Mouse (Mus musculus) testis, adult 2 months (tissue): ENCODE measurements around the gene Thrap3. TPM values are rescaled to one million over a fixed set of nuclear protein-coding genes. Genes with fewer than 3 reads are reported as not detected.

ENCODE experiments used
- H3K27ac ChIP-seq: fragments of 200-500 bp; 2 replicates; pipeline ENCODE4 v1.5.1; 2012; ENCODE audit warnings: low read depth, low read length; ENCODE audit not compliant: control insufficient read depth, insufficient read depth
- H3K27me3 ChIP-seq: fragments of 200-500 bp; 2 replicates; pipeline ENCODE4 v1.6.1; 2012; ENCODE audit warnings: mild to moderate bottlenecking, low read length, moderate library complexity; ENCODE audit not compliant: control insufficient read depth, insufficient read depth
- H3K36me3 ChIP-seq: fragments of 200-500 bp; 2 replicates; pipeline ENCODE4 v1.6.1; 2012; ENCODE audit warnings: mild to moderate bottlenecking, low read length; ENCODE audit not compliant: control insufficient read depth, insufficient read depth
- H3K4me1 ChIP-seq: fragments of 200-500 bp; 2 replicates; pipeline ENCODE4 v1.6.1; 2012; ENCODE audit warnings: low read length; ENCODE audit not compliant: control insufficient read depth, insufficient read depth
- H3K4me3 ChIP-seq: fragments of 200-500 bp; 2 replicates; pipeline ENCODE4 v1.5.1; 2012; ENCODE audit warnings: low read depth, mild to moderate bottlenecking, low read length, moderate library complexity, mixed read lengths; ENCODE audit not compliant: control insufficient read depth
- CTCF ChIP-seq: fragments of 200-500 bp; IDR thresholded peaks from 2 replicates; pipeline ENCODE4 v1.5.1; 2012; ENCODE audit warnings: low read depth, mild to moderate bottlenecking, inconsistent platforms, low read length, moderate library complexity; ENCODE audit not compliant: control insufficient read depth, insufficient read depth, insufficient replicate concordance
- POLR2A ChIP-seq: fragments of 200-500 bp; IDR thresholded peaks from 2 replicates; pipeline ENCODE4 v1.6.1; 2012; ENCODE audit warnings: low read depth, mild to moderate bottlenecking, inconsistent platforms, low read length, moderate library complexity; ENCODE audit not compliant: control insufficient read depth
- polyA plus RNA-seq: library from polyadenylated mRNA; depleted of rRNA; stranded (reverse); fragments of >200 nt; gene quantifications from 2 replicates; pipeline ENCODE4 v1.2.3, GENCODE M21; 2012

The Thrap3 gene
- polyA plus RNA-seq, 1 experiment, result 56.8 TPM

DNA sequence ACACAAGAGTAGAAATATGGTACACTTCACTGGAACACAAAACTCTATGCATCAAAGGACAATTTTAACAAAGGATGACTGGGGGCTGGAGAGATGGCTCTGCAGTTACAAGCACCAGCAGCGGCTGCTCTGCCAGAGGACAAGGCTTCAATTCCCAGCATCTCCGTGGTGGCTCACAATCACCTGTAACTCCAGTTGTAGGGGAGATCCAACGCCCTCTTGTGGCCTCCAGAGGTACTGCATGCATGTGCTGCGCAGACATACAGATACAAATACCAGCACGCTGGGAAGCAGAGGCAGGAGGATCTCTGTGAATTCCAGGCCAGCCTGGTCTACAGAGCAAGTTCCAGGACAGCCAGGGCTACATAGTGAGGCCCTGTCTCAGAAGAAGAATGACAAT lies 45.9 kb downstream of the Thrap3 start:
- Histone ChIP-seq H3K27me3 (no peaks in the 10 kb centered on the region), H3K36me3 (no peaks in the 10 kb centered on the region), H3K4me1 (no peaks in the 10 kb centered on the region; the same call in 1 of the 2 replicates), H3K4me3 (no peak overlapping the region), H3K27ac (no peak overlapping the region)
- TF ChIP-seq POLR2A (no peak), CTCF (peak; percentile 98; the same call in 1 of the 2 replicates)

DNA sequence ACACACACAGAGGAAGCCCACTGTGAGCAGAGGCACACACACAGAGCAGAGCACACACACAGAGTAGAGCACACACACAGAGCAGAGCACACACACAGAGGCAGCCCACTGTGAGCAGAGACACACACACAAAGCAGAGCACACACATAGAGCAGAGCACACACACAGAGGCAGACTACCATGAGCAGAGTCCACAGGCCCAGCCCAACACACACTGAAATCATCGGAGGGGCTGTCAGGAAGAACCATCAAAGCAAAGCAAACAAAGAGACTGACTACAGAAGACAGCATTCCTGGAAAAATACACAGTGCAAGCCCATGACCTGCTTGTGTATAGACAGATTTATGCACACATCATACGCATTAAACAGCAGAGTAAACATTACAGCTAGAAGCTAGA lies 46.7 kb downstream of the Thrap3 start:
- Histone ChIP-seq H3K4me3 (no peak overlapping the region), H3K36me3 (no peaks in the 10 kb centered on the region), H3K27me3 (no peaks in the 10 kb centered on the region), H3K4me1 (no peaks in the 10 kb centered on the region; the same call in 1 of the 2 replicates), H3K27ac (no peak overlapping the region)
- TF ChIP-seq CTCF (no peak), POLR2A (no peak)

DNA sequence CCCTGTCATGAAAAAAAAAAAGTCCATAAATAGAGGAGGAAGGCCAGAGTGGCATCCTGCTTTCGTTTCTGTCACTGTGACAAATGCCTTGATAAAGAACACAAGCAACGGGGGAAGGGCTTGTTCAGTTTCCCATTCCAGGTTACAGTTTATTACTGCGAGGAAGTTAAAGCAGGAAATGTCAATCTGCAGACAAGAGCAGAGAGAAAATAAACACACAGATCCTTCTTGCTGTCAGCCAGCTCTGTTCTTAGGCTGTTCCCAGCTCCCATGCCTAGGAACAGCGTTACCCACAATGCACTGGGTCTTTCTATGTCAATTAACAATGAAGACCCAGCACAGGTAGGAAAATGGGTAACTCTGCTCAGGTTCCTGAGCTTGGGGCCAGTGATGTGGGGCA lies 47.4 kb downstream of the Thrap3 start:
- Histone ChIP-seq H3K27ac (no peak overlapping the region), H3K36me3 (no peaks in the 10 kb centered on the region), H3K4me1 (no peaks in the 10 kb centered on the region; the same call in 1 of the 2 replicates), H3K27me3 (no peaks in the 10 kb centered on the region), H3K4me3 (no peak overlapping the region)
- TF ChIP-seq POLR2A (no peak), CTCF (no peak)

DNA sequence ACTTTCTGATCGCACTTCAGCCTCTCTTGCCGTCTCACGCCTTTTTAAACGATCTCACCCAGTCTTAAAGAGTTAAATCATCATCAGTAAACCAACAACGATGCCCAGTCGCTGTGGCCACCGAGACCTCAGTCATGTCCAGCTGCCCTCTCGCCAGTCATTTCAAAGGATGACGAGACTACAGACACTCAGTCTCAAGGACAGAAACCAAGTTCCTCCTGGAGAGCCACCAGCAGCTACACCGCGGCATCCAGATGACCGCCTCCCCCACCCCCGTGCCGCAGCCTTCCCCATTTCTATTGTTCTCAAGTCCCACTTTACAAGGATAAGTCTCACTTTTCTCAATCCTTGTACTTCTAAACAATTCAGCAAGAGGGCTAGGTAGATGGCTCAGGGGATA lies 49.7 kb downstream of the Thrap3 start:
- no peaks in the 10 kb centered on the region for H3K27me3 ChIP-seq
- peaks cover 12% of the 10 kb centered on the region for H3K4me1 ChIP-seq
- TF ChIP-seq POLR2A, result no peak
- no peak for TF ChIP-seq CTCF
- H3K27ac ChIP-seq, result no peak overlapping the region
- H3K4me3 ChIP-seq, result no peak overlapping the region
- no peaks in the 10 kb centered on the region for H3K36me3 ChIP-seq

DNA sequence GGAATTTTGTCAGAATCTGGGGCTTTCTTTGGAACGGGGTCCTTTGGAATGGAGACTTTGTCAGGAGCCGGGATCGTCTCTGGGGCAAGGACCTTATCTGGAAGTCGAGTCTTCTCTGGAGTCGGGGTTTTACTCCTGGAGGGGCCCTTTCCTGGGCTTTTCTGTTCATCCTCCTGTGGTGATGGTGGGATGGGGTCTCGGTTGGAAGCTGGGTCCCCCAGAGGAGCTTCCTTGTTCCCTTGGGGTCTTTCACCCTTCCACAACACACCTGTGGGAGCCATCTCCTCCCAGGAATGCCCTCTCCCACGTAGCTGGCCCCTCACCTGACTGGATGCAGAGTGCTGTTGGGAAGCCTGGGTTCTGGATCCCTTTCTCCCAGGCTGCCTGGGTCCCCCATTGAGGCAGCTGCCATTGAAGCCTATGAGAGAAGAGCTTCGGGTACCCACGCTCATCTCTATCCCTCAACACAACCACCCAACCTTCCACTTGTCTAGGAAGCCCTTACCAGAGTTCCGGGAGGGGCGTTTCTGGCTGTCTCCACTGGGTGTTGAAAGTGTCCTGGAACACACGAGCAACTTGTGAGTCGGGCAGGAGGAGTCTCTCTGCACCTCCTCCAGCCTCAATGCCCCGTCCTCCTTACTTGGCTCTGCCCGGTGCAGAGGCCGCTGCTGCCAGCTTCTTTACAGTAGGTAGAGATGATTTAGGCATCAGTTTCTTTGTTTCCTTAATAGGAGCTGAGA lies 50.7 kb downstream of the Thrap3 start:
- TF ChIP-seq POLR2A (no peak), CTCF (no peak)
- Histone ChIP-seq H3K27ac (no peak overlapping the region), H3K27me3 (no peaks in the 10 kb centered on the region), H3K4me3 (no peak overlapping the region), H3K4me1 (peaks cover 17% of the 10 kb centered on the region), H3K36me3 (no peaks in the 10 kb centered on the region)

DNA sequence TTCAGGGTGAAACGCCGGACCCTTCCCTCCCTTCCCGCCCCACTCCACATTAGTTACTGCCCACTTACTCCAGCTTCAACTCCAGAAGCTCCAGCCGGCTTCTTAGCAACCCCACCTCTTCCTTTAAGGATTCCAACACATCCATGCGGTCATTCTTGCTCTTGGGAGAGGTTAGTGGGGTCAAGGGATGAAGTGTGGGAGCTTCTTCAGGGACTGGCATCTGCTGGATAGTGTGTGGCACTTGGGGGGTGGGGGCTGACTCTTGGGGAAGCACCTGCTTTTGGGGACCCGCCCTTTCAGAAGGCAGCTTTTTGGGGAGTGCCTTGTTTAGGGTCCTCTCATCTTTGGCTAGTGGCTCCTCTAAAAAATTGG lies 51.6 kb downstream of the Thrap3 start:
- no peaks in the 10 kb centered on the region for H3K27me3 ChIP-seq
- H3K4me3 ChIP-seq, result no peak overlapping the region
- no peaks in the 10 kb centered on the region for H3K36me3 ChIP-seq
- peaks cover 17% of the 10 kb centered on the region for H3K4me1 ChIP-seq
- no peak overlapping the region for H3K27ac ChIP-seq
- TF ChIP-seq CTCF (no peak), POLR2A (no peak)

DNA sequence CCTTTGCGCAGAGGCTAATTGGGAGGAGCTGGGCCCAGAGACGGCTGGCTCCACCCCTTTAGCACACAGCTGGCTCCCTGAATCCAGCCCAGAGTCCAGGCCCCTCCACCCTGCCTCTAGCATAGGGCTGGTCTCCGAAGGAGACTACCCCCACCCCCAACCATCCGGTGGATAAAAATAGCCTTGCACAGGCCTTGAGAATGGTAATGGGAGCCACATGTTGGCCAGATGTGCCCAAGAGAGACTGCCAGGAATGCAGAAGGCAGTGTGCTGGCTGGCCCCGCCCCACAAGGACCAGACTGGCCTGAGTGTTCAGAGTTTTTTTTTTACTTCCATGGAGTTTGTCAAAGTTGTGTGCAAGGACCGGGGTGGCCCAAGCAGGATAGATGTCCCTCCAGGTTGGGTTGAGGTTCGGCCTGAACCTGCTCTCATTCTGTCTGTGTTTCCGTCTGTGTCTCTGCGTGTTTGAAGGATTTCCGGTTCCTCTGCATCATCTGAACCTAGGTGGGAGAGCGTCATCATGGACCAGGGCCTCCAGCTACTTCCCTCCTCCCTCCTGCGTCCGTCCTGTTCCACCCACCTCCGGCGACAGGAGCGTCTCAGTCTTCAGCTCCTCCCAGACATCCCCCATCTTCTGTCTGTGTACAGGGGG lies 52.1 kb downstream of the Thrap3 start:
- Histone ChIP-seq H3K4me3 (no peak overlapping the region), H3K27ac (no peak overlapping the region), H3K4me1 (peaks cover 17% of the 10 kb centered on the region), H3K27me3 (no peaks in the 10 kb centered on the region), H3K36me3 (no peaks in the 10 kb centered on the region)
- no peak for TF ChIP-seq POLR2A
- TF ChIP-seq CTCF, result no peak
